In genomic region chr14:39472146-39472751, GRCm38 (mm10) we compare ENCODE assay signal across 8 mouse cellular contexts. TPM values are rescaled to one million over a fixed set of nuclear protein-coding genes. Genes with fewer than 3 reads are reported as not detected.
DNase-seq lines count a peak whose midpoint lies in the region; ATAC-seq lines count a peak whose summit lies in the region.

No protein-coding gene starts in this region.

- no peaks in the 10 kb centered on the region for H3K9me3 ChIP-seq in intestine, embryonic 14.5 days (ENCODE audit: control insufficient read depth, low read length)
- H3K9me3 ChIP-seq in liver, embryonic 15.5 days (replicated peaks) = no peaks in the 10 kb centered on the region
- H3K9me3 ChIP-seq in stomach, embryonic 16.5 days (replicated peaks; ENCODE audit: control insufficient read depth, low read length) = no peaks in the 10 kb centered on the region

- H3K4me1 ChIP-seq in intestine, embryonic 14.5 days (replicated peaks; ENCODE audit: control insufficient read depth, insufficient read depth, low read length) = no peaks in the 10 kb centered on the region
- no peaks in the 10 kb centered on the region for H3K4me1 ChIP-seq in liver, embryonic 15.5 days (replicated peaks)
- H3K4me1 ChIP-seq in stomach, embryonic 16.5 days (ENCODE audit: control insufficient read depth, insufficient read depth, low read length) = peaks cover 12% of the 10 kb centered on the region; the same call in 1 of the 2 replicates

- H3K9ac ChIP-seq in intestine, embryonic 14.5 days (ENCODE audit: low read length) = peak overlapping the region; percentile 5; the same call in 1 of the 2 replicates
- no peak overlapping the region for H3K9ac ChIP-seq in liver, embryonic 15.5 days
- peak overlapping the region; percentile 50 for H3K9ac ChIP-seq in stomach, embryonic 16.5 days (ENCODE audit: low read length)

- H3K27me3 ChIP-seq in intestine, embryonic 14.5 days (replicated peaks; ENCODE audit: control insufficient read depth, insufficient read depth, low read length) = peaks cover 80% of the 10 kb centered on the region
- H3K27me3 ChIP-seq in liver, embryonic 15.5 days = peaks cover 58% of the 10 kb centered on the region
- H3K27me3 ChIP-seq in stomach, embryonic 16.5 days (ENCODE audit: control insufficient read depth, insufficient read depth, low read length) = peaks cover 56% of the 10 kb centered on the region

- peak overlapping the region; percentile 75 for H3K4me2 ChIP-seq in intestine, embryonic 14.5 days (ENCODE audit: low read length)
- peak overlapping the region; percentile 43 for H3K4me2 ChIP-seq in liver, embryonic 15.5 days
- H3K4me2 ChIP-seq in stomach, embryonic 16.5 days (ENCODE audit: low read depth, low read length) = peak overlapping the region; percentile 79

- 5% methylated on average over 45 of the region's 56 CpGs for WGBS in intestine, embryonic 14.5 days
- WGBS in liver, embryonic 15.5 days (ENCODE audit: insufficient replicate concordance) = 5% methylated on average over 56 of the region's 56 CpGs
- WGBS in stomach, embryonic 16.5 days = 3% methylated on average over 56 of the region's 56 CpGs

- no peak overlapping the region for H3K27ac ChIP-seq in intestine, embryonic 14.5 days (ENCODE audit: low read depth)
- no peak overlapping the region for H3K27ac ChIP-seq in liver, embryonic 15.5 days (replicated peaks)
- no peak overlapping the region for H3K27ac ChIP-seq in stomach, embryonic 16.5 days (ENCODE audit: low read length)

- 0 out of 2 replicates have a peak, but pooled peaks have one; percentile 40 for ATAC-seq in intestine, embryonic 14.5 days (replicated peaks; ENCODE audit: low FRiP score, low TSS enrichment, low read depth)
- ATAC-seq in liver, embryonic 15.5 days (ENCODE audit: insufficient read depth) = no peak
- ATAC-seq in stomach, embryonic 16.5 days (ENCODE audit: insufficient read depth, low FRiP score) = peak; percentile 27; the same call in 1 of the 2 replicates

- no peaks in the 10 kb centered on the region for H3K36me3 ChIP-seq in intestine, embryonic 14.5 days (ENCODE audit: control insufficient read depth, insufficient read depth, low read length)
- H3K36me3 ChIP-seq in liver, embryonic 15.5 days (replicated peaks) = no peaks in the 10 kb centered on the region
- no peaks in the 10 kb centered on the region for H3K36me3 ChIP-seq in stomach, embryonic 16.5 days (ENCODE audit: control insufficient read depth, insufficient read depth, low read length)

- peak; percentile 2 for DNase-seq in adrenal gland, postnatal 10 days
- DNase-seq in adrenal gland, postnatal 4 days (ENCODE audit: low spot score in 2 of 2) = no peak
- DNase-seq in thymus, postnatal 4 days = peak; percentile 4
- DNase-seq in thymus, postnatal 14 days = no peak
- DNase-seq in intestine, embryonic 14.5 days (ENCODE audit: low spot score) = peak; percentile 52
- DNase-seq in urinary bladder, postnatal 14 days (ENCODE audit: low spot score) = no peak

- peak overlapping the region; percentile 48 for H3K4me3 ChIP-seq in intestine, embryonic 14.5 days (ENCODE audit: low read depth, low read length)
- H3K4me3 ChIP-seq in liver, embryonic 15.5 days (replicated peaks) = peak overlapping the region; percentile 15; the same call in 1 of the 2 replicates
- peak overlapping the region; percentile 50 for H3K4me3 ChIP-seq in stomach, embryonic 16.5 days (replicated peaks; ENCODE audit: low read length)

RNA-seq across cellular contexts. Expression of gene Nrg3, which starts 0.6 kb away (rescaled TPM):
- 1 to 10 TPM; 3.1 to 4.3 TPM for total RNA-seq in adrenal gland, postnatal 10 days (2021)
- 1 to 10 TPM; 7.0 to 7.5 TPM for total RNA-seq in adrenal gland, postnatal 4 days (2021)
- polyA plus RNA-seq in intestine, embryonic 14.5 days (2014; fragmentation: Nextera tagmentation; extraction: Ambion mirVana) = 0.50 and 0.88 TPM in 2 replicates
- polyA plus RNA-seq in liver, embryonic 15.5 days (2015; fragmentation: Nextera tagmentation; extraction: Ambion mirVana) = not detected in 2 replicates
- 0.22 and 0.49 TPM in 2 replicates for polyA plus RNA-seq in stomach, embryonic 16.5 days (2015; fragmentation: Nextera tagmentation; extraction: Ambion mirVana)

Comparison
In these comparisons a context has a peak if more than half of its experiments do, and no peak if none do; other contexts are left out.
1. DNase-seq: peak in adrenal gland, postnatal 10 days (single experiment), thymus, postnatal 4 days (single experiment) and intestine, embryonic 14.5 days (single experiment); none in adrenal gland, postnatal 4 days (0 of 2), thymus, postnatal 14 days (single experiment) and urinary bladder, postnatal 14 days (single experiment).
2. Peak in every context shown above with its lines, with median percentiles within 50 percentile points of each other: H3K4me2 ChIP-seq and H3K4me3 ChIP-seq.